Mouse (Mus musculus) C2C12 (cell line): ENCODE results near the gene Pitpnm1.

Experiments used
- CEBPB ChIP-seq: IDR thresholded peaks from one replicate; pipeline ENCODE4 v1.6.1; 2011; ENCODE audit warnings: low read depth, mild to moderate bottlenecking, control low read depth, moderate library complexity
- CTCF ChIP-seq: IDR thresholded peaks from one replicate; pipeline ENCODE4 v1.5.1; 2011; ENCODE audit not compliant: control insufficient read depth, insufficient read depth, insufficient read length
- FOSL1 ChIP-seq: IDR thresholded peaks from one replicate; pipeline ENCODE4 v1.8.0; 2011; ENCODE audit warnings: mild to moderate bottlenecking, low read length; ENCODE audit not compliant: poor library complexity, insufficient read depth, severe bottlenecking
- MAX ChIP-seq: IDR thresholded peaks from one replicate; pipeline ENCODE4 v1.6.1; 2011; ENCODE audit warnings: mild to moderate bottlenecking, control low read depth
- MYOD1 ChIP-seq: IDR thresholded peaks from one replicate; pipeline ENCODE4 v1.6.1; 2011; ENCODE audit warnings: low read depth; ENCODE audit not compliant: control insufficient read depth, insufficient read length
- USF1 ChIP-seq: IDR thresholded peaks from one replicate; pipeline ENCODE4 v1.6.1; 2011; ENCODE audit warnings: low read depth, mild to moderate bottlenecking, control low read depth, moderate library complexity

GRCm38 (mm10) chr19:4120496-4120895 lies 20.7 kb downstream of the Pitpnm1 start:
- TF ChIP-seq USF1, result no peak
- no peak for TF ChIP-seq CTCF
- no peak for TF ChIP-seq MAX
- TF ChIP-seq FOSL1, result no peak
- no peak for TF ChIP-seq MYOD1
- no peak for TF ChIP-seq CEBPB
